Mouse (Mus musculus) embryonic facial prominence, embryonic 13.5 days (tissue): ENCODE results near the gene Panx2. TPM values are rescaled to one million over a fixed set of nuclear protein-coding genes. Genes with fewer than 3 reads are reported as not detected.
A peak's percentile ranks its signal among the peaks of the same experiment; 100 is the strongest.

Source experiments
- ATAC-seq: fragments of 200-750 bp; cut with Nextera tagmentation; 2 replicates; pipeline ENCODE4 v1.8.0; 2017; ENCODE audit warnings: low read depth; ENCODE audit not compliant: insufficient number of reproducible peaks, insufficient read depth, low FRiP score, low TSS enrichment
- H3K27ac ChIP-seq: fragments of 300-500 bp; sonication (generic); 2 replicates; pipeline ENCODE4 v1.5.1; 2015; ENCODE audit warnings: moderate library complexity, mild to moderate bottlenecking, inconsistent platforms
- H3K27me3 ChIP-seq: fragments of 300-500 bp; sonication (generic); 2 replicates; pipeline ENCODE4 v1.6.1; 2015; ENCODE audit warnings: mild to moderate bottlenecking, inconsistent platforms
- H3K36me3 ChIP-seq: fragments of 300-500 bp; sonication (generic); 2 replicates; pipeline ENCODE4 v1.6.1; 2015; ENCODE audit warnings: mild to moderate bottlenecking, inconsistent platforms
- H3K4me1 ChIP-seq: fragments of 300-500 bp; sonication (generic); 2 replicates; pipeline ENCODE4 v1.6.1; 2015; ENCODE audit warnings: inconsistent platforms
- H3K4me2 ChIP-seq: fragments of 300-500 bp; sonication (generic); 2 replicates; pipeline ENCODE4 v1.6.1; 2015; ENCODE audit warnings: moderate library complexity, mild to moderate bottlenecking, inconsistent platforms
- H3K4me3 ChIP-seq: fragments of 300-500 bp; sonication (generic); 2 replicates; pipeline ENCODE4 v1.5.1; 2015; ENCODE audit warnings: mild to moderate bottlenecking, inconsistent platforms
- H3K9ac ChIP-seq: fragments of 300-500 bp; sonication (generic); 2 replicates; pipeline ENCODE4 v1.6.1; 2015; ENCODE audit warnings: mild to moderate bottlenecking, inconsistent platforms
- H3K9me3 ChIP-seq: fragments of 300-500 bp; sonication (generic); 2 replicates; pipeline ENCODE4 v1.6.1; 2016; ENCODE audit warnings: inconsistent platforms
- WGBS: fragments of 180-500 bp; shearing (Covaris S2); methylation state at CpG from one replicate; pipeline ENCODE4 v1.1.7; 2015; ENCODE audit warnings: mixed read lengths; 5-methylcytosine and 5-hydroxymethylcytosine counted together
- polyA plus RNA-seq: library from polyadenylated mRNA; unstranded; fragments of >200 nt; fragmentation: Nextera tagmentation; extraction: Ambion mirVana; gene quantifications from 2 replicates; pipeline ENCODE4 v1.2.1, GENCODE M21; 2015

The Panx2 gene
- polyA plus RNA-seq, 1 experiment from 2014 or later, result 0.96 TPM

GRCm38 (mm10) chr15:89102646-89103045 is 43.1 kb downstream of the Panx2 start:
- Histone ChIP-seq H3K9me3 (no peaks in the 10 kb centered on the region), H3K4me3 (no peak overlapping the region), H3K4me2 (no peak overlapping the region), H3K4me1 (no peaks in the 10 kb centered on the region), H3K9ac (no peak overlapping the region), H3K36me3 (peaks cover 100% of the 10 kb centered on the region), H3K27me3 (no peaks in the 10 kb centered on the region), H3K27ac (no peak overlapping the region)
- ATAC-seq, result no peak
- WGBS, result 70% methylated on average over 5 of the region's 5 CpGs

DNA sequence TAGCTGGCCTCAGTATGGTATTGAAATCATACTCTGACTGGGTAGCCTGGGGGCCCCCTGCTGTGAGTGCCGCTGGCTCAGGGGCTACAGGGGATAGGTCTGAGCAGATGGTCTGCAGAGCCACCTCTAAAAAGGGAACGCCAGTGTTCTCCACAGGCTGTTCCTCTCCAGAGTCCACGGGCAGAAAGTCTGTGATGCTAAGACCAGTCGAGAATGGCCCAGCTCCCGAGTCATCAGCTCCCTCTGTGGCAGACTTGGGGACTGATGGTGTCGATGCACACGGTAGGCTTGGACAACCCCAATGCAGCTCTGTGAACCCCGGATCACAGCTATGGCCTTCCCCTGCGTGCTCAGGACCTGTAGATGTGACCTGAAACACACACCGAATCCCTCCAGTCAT is 44.4 kb downstream of the Panx2 start:
- WGBS, result 87% methylated on average over 10 of the region's 10 CpGs
- ATAC-seq, result no peak
- no peaks in the 10 kb centered on the region for H3K27me3 ChIP-seq
- peaks cover 100% of the 10 kb centered on the region for H3K36me3 ChIP-seq
- H3K27ac ChIP-seq, result no peak overlapping the region
- H3K4me1 ChIP-seq, result no peaks in the 10 kb centered on the region
- H3K4me2 ChIP-seq, result no peak overlapping the region
- no peak overlapping the region for H3K9ac ChIP-seq
- no peaks in the 10 kb centered on the region for H3K9me3 ChIP-seq
- no peak overlapping the region for H3K4me3 ChIP-seq

DNA sequence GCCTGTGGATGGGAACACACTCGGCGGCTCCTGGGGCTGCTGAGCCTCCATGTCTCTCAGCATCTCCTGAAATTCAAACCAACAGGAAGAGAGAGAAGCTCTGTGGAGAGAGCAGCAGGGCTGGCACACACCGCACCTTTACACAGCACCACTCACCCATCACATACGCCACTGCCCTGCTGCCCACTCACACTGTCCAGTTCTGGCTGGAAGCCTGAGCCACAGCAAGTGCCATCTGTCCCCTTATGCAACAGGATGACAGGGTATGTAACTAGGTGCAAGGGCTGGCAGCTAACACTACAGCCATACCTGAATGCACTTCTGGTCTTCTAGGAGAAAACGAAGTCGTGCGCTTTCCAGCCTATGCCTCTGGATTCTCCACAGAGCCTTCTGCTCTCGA is 44.9 kb downstream of the Panx2 start:
- H3K4me1 ChIP-seq, result no peaks in the 10 kb centered on the region
- H3K27me3 ChIP-seq, result no peaks in the 10 kb centered on the region
- H3K27ac ChIP-seq, result no peak overlapping the region
- WGBS, result 95% methylated on average over 8 of the region's 8 CpGs
- peaks cover 100% of the 10 kb centered on the region for H3K36me3 ChIP-seq
- no peak for ATAC-seq
- no peaks in the 10 kb centered on the region for H3K9me3 ChIP-seq
- no peak overlapping the region for H3K9ac ChIP-seq
- no peak overlapping the region for H3K4me3 ChIP-seq
- H3K4me2 ChIP-seq, result no peak overlapping the region

GRCm38 (mm10) chr15:89106073-89106472 is 46.5 kb downstream of the Panx2 start:
- no peak for ATAC-seq
- no peak overlapping the region for H3K27ac ChIP-seq
- no peaks in the 10 kb centered on the region for H3K9me3 ChIP-seq
- peaks cover 100% of the 10 kb centered on the region for H3K36me3 ChIP-seq
- no peaks in the 10 kb centered on the region for H3K4me1 ChIP-seq
- no peak overlapping the region for H3K4me3 ChIP-seq
- H3K9ac ChIP-seq, result no peak overlapping the region
- WGBS, result 92% methylated on average over 13 of the region's 13 CpGs
- no peak overlapping the region for H3K4me2 ChIP-seq
- H3K27me3 ChIP-seq, result no peaks in the 10 kb centered on the region

DNA sequence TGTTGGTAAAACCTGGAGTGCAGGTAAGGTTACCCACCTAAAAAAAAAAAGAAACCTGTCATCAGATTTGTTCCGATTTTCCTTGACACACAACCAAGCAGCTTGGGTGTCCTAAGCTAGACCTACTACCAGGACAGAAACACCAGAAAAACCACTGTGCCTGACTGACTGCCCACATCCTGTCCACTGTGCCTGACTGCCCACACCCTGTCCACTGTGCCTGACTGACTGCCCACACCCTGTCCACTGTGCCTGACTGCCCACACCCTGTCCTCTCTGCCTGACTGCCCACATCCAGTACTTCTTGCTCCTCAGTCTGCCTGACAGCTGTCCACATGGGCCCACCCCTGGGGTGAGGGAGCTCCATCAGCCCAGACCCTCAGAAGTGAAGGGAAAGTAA is 47.4 kb downstream of the Panx2 start:
- Histone ChIP-seq H3K27me3 (no peaks in the 10 kb centered on the region), H3K4me3 (no peak overlapping the region), H3K9ac (no peak overlapping the region), H3K9me3 (no peaks in the 10 kb centered on the region), H3K4me2 (no peak overlapping the region), H3K27ac (no peak overlapping the region), H3K36me3 (peaks cover 100% of the 10 kb centered on the region), H3K4me1 (no peaks in the 10 kb centered on the region)
- 97% methylated on average over 1 of the region's 1 CpGs for WGBS
- ATAC-seq, result no peak

DNA sequence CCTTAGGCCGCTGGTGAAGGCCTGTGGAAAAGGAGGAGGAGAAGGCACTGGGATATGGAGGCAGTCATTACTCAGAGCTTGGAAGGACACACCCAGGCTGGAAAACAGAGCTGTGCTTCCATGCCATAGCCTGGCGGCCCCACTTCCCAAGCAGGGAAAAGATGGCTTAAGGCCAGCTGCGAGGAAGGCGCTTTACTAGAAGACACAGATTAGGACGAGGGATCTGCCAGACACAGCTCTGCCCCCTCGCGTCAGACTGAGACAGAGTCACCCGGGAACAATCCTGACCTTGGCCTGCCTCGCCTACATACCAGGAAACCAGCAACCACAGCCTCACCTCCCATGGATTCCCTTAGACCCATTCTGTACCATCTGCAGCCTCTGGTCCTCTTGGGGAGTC is 50.6 kb downstream of the Panx2 start:
- Histone ChIP-seq H3K4me2 (no peak overlapping the region), H3K36me3 (peaks cover 93% of the 10 kb centered on the region), H3K9ac (0 out of 2 replicates have a peak overlapping the region, but pooled peaks have one; percentile 44), H3K4me1 (no peaks in the 10 kb centered on the region), H3K27me3 (no peaks in the 10 kb centered on the region), H3K4me3 (no peak overlapping the region), H3K27ac (no peak overlapping the region), H3K9me3 (no peaks in the 10 kb centered on the region)
- ATAC-seq, result no peak
- WGBS, result 82% methylated on average over 9 of the region's 9 CpGs

DNA sequence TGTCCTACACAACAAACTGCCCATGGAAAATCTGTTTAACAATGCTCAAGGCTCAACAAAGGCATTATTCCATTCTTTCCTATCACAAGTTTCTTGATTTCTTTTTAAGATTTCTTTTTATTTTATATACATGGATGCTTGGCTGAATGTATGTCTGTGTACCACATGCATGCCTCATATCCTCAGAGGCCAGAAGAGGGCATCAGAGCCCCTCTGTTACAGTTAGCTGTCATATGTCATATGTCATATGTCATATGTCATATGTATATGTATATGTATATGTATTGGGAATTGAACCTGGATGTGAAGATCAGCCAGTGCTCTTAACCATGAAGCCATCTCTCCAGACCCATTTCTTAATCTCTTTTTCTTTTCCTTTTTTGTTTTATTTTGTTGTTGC is 58.5 kb downstream of the Panx2 start:
- H3K36me3 ChIP-seq, result peaks cover 64% of the 10 kb centered on the region

DNA sequence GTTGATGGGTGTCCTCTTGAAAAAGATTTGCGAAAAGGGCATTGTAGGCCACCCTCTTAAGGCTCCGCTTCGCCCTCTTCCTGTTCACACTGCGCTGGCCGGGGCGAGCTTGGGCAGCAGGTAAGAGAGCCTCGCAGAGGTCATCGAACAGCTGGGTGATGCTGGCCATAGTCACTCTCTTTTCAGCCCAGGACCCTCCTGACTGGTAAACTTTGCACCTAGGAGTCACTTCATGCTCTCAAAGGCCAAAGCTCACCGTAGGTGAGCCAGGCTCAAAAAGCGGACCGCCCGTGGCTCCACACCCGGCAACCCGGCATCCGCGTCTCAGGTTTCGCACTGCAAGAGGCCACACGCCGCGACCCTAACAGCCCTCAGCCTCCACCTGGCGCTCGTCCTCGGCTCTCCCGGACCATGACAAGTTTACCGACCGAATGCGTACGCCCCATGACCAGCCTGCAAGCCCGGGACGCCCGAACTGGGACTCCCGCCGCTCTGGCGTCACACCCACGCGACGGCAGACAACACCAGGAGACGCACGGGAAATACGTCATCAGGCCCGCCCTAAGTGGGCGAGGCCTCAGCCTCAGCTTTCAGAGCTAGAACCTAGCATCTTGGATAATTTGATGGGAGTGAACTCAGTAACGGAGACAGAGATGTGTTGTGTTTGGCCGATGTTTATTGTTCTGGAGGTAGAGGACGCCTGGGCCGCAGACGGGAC is 63.3 kb downstream of the Panx2 start, which contains the start of gene Tubgcp6:
Gene Tubgcp6 (minus strand): TSS at position 464 of the 718 bp plus-strand sequence.
- WGBS, result under 1% methylated on average over 47 of the region's 47 CpGs
- ATAC-seq, result peak; percentile 83
- peak within 1 kb of the TSS; percentile 89 for H3K4me3 ChIP-seq
- peaks cover 45% of the 10 kb centered on the region for H3K4me1 ChIP-seq
- H3K27ac ChIP-seq, result peak within 1 kb of the TSS; percentile 87
- no peaks in the 10 kb centered on the region for H3K9me3 ChIP-seq
- peaks cover 37% of the 10 kb centered on the region for H3K36me3 ChIP-seq
- H3K9ac ChIP-seq, result peak within 1 kb of the TSS; percentile 91
- no peaks in the 10 kb centered on the region for H3K27me3 ChIP-seq
- H3K4me2 ChIP-seq, result peak within 1 kb of the TSS; percentile 95

More for the DNA sequence above, 58.5 kb downstream of the Panx2 start:
- ATAC-seq, result no peak
- Histone ChIP-seq H3K4me2 (no peak overlapping the region), H3K9ac (no peak overlapping the region), H3K4me1 (peaks cover 27% of the 10 kb centered on the region), H3K9me3 (no peaks in the 10 kb centered on the region), H3K27ac (no peak overlapping the region), H3K4me3 (no peak overlapping the region), H3K27me3 (no peaks in the 10 kb centered on the region)

Other genes starting within 250 kb of the Panx2 start
- gene Alg12, start 240.4 kb upstream of the Panx2 start, polyA plus RNA-seq, result 11.2 and 12.2 TPM in 2 replicates
- 74.7 and 87.3 TPM in 2 replicates for gene Creld2, start 240.1 kb upstream of the Panx2 start, polyA plus RNA-seq
- 48.7 and 52.9 TPM in 2 replicates for gene Pim3, start 197.5 kb upstream of the Panx2 start, polyA plus RNA-seq
- not detected in 2 replicates for gene Ttll8, start 105.3 kb upstream of the Panx2 start, polyA plus RNA-seq
- 0.24 and 0.33 TPM in 2 replicates for gene Mlc1, start 80.7 kb upstream of the Panx2 start, polyA plus RNA-seq
- gene Mov10l1, start 76.8 kb upstream of the Panx2 start, polyA plus RNA-seq, result not detected in 2 replicates
- 47.3 and 47.7 TPM in 2 replicates for gene Trabd, start 15.4 kb downstream of the Panx2 start, polyA plus RNA-seq
- 20.2 and 24.0 TPM in 2 replicates for gene Selenoo, start 29.4 kb downstream of the Panx2 start, polyA plus RNA-seq
- gene Tubgcp6, start 63.4 kb downstream of the Panx2 start, polyA plus RNA-seq, result 17.0 and 18.0 TPM in 2 replicates
- 19.5 and 19.6 TPM in 2 replicates for gene Hdac10, start 69.0 kb downstream of the Panx2 start, polyA plus RNA-seq
- 4.6 and 4.7 TPM in 2 replicates for gene Mapk12, start 81.0 kb downstream of the Panx2 start, polyA plus RNA-seq
- 13.3 and 13.5 TPM in 2 replicates for gene Mapk11, start 89.9 kb downstream of the Panx2 start, polyA plus RNA-seq
- 130 and 157 TPM in 2 replicates for gene Plxnb2, start 121.1 kb downstream of the Panx2 start, polyA plus RNA-seq
- gene Dennd6b, start 136.8 kb downstream of the Panx2 start, polyA plus RNA-seq, result 21.3 TPM in 2 replicates
- gene Ppp6r2, start 151.8 kb downstream of the Panx2 start, polyA plus RNA-seq, result 40.0 and 41.7 TPM in 2 replicates